Mouse (Mus musculus) CH12.LX (cell line): ENCODE results near the gene Frmd4a.
"Not testable (repeated sequence)": the region's sequence is repeated elsewhere in the genome, so short reads cannot be mapped to it uniquely, and the experiment has no call there.

Source experiments
- CTCF ChIP-seq, 2 experiments: IDR thresholded peaks in 1 of 2; conservative IDR thresholded peaks in 1 of 2; 2 replicates each; pipeline ENCODE4 v1.5.1; 2011 to 2012; ENCODE audit warnings: low read depth in 2 of 2, low read length in 2 of 2, improper control_type of control experiment in 1 of 2, inconsistent platforms in 1 of 2, mild to moderate bottlenecking in 1 of 2, moderate library complexity in 1 of 2
- USF2 ChIP-seq: conservative IDR thresholded peaks from 2 replicates; pipeline ENCODE4 v1.6.1; 2011; ENCODE audit warnings: low read depth, low read length, improper control_type of control experiment
- ZMIZ1 ChIP-seq: IDR thresholded peaks from 2 replicates; pipeline ENCODE4 v1.6.1; 2012; ENCODE audit warnings: low read depth, mild to moderate bottlenecking, inconsistent platforms, low read length, improper control_type of control experiment

GRCm38 (mm10) chr2:4614276-4614929 is 596.9 kb downstream of the Frmd4a start:
- TF ChIP-seq USF2; ZMIZ1; CTCF (conservative IDR thresholded peaks at IDR 0.05 in 1 of 2, IDR thresholded peaks at IDR 0.05 in 1 of 2; ENCODE audit: low read depth in 2 of 2, low read length in 2 of 2): not testable (repeated sequence)
